Mouse (Mus musculus) CH12.LX (cell line): ENCODE data around the gene Vtcn1. TPM values are rescaled to one million over a fixed set of nuclear protein-coding genes. Genes with fewer than 3 reads are reported as not detected.

Experiments used
- DNase-seq: peaks from one replicate; pipeline ENCODE4 v3.0.0-alpha.2; 2013; ENCODE audit errors: extremely low read depth
- H3K27ac ChIP-seq: 2 replicates; pipeline ENCODE4 v1.5.1; 2012; ENCODE audit warnings: low read depth, mild to moderate bottlenecking, control low read depth, moderate library complexity; ENCODE audit not compliant: insufficient read depth
- H3K27me3 ChIP-seq: replicated peaks from 2 replicates; pipeline ENCODE3; 2012; ENCODE audit warnings: inconsistent platforms
- H3K36me3 ChIP-seq, 2 experiments: replicated peaks in 1 of 2; 2 replicates each; pipeline versions ENCODE3 to v1.6.1; 2012; ENCODE audit warnings: inconsistent platforms in 1 of 2, low read length in 1 of 2, mild to moderate bottlenecking in 1 of 2, mixed read lengths in 1 of 2, moderate library complexity in 1 of 2; ENCODE audit not compliant: control insufficient read depth in 1 of 2, insufficient read depth in 1 of 2
- H3K4me1 ChIP-seq, 2 experiments: 2 replicates each; pipeline ENCODE4 v1.6.1; 2012; ENCODE audit warnings: inconsistent platforms in 1 of 2, moderate library complexity in 1 of 2; ENCODE audit not compliant: insufficient read depth in 2 of 2, control insufficient read depth in 1 of 2
- H3K4me2 ChIP-seq: 2 replicates; pipeline ENCODE4 v1.6.1; 2012; ENCODE audit warnings: low read depth, mild to moderate bottlenecking, control low read depth; ENCODE audit not compliant: poor library complexity, insufficient read depth, severe bottlenecking
- H3K4me3 ChIP-seq, 3 experiments: fragments of 150-350 bp in 1 of 3; sonication (generic) in 1 of 3; replicated peaks in 1 of 3; 2 replicates each; pipeline versions ENCODE3 to v1.5.1; 2011 to 2012; ENCODE audit warnings: low read depth in 2 of 3, low read length in 2 of 3, mild to moderate bottlenecking in 2 of 3, moderate library complexity in 2 of 3, control low read depth in 1 of 3, improper control_type of control experiment in 1 of 3, inconsistent platforms in 1 of 3, mixed read lengths in 1 of 3; ENCODE audit not compliant: poor library complexity in 1 of 3
- H3K79me2 ChIP-seq: replicated peaks from 2 replicates; pipeline ENCODE4 v1.6.1; 2012; ENCODE audit warnings: mild to moderate bottlenecking, moderate library complexity; ENCODE audit not compliant: control insufficient read depth, poor library complexity, insufficient read depth, severe bottlenecking; ENCODE audit errors: extremely low read depth
- H3K9ac ChIP-seq: 2 replicates; pipeline ENCODE4 v1.6.1; 2012; ENCODE audit warnings: low read depth, mild to moderate bottlenecking, control low read depth, moderate library complexity; ENCODE audit not compliant: insufficient read depth
- H3K9me3 ChIP-seq: replicated peaks from 2 replicates; pipeline ENCODE3; 2012; ENCODE audit warnings: low read length, inconsistent platforms, mixed read lengths
- BHLHE40 ChIP-seq: IDR thresholded peaks from 2 replicates; pipeline ENCODE4 v1.6.1; 2011; ENCODE audit warnings: mild to moderate bottlenecking, low read depth, low read length, improper control_type of control experiment
- CHD1 ChIP-seq: IDR thresholded peaks from 2 replicates; pipeline ENCODE4 v1.6.1; 2012; ENCODE audit warnings: low read depth, low read length, improper control_type of control experiment, inconsistent platforms
- CHD2 ChIP-seq: IDR thresholded peaks from 2 replicates; pipeline ENCODE4 v1.6.1; 2011; ENCODE audit warnings: low read length, improper control_type of control experiment
- CTCF ChIP-seq, 2 experiments: IDR thresholded peaks in 1 of 2; conservative IDR thresholded peaks in 1 of 2; 2 replicates each; pipeline ENCODE4 v1.5.1; 2011 to 2012; ENCODE audit warnings: low read depth in 2 of 2, low read length in 2 of 2, improper control_type of control experiment in 1 of 2, inconsistent platforms in 1 of 2, mild to moderate bottlenecking in 1 of 2, moderate library complexity in 1 of 2
- E2F4 ChIP-seq: IDR thresholded peaks from 2 replicates; pipeline ENCODE4 v1.6.1; 2011; ENCODE audit warnings: low read depth, low read length, improper control_type of control experiment; ENCODE audit not compliant: insufficient replicate concordance
- ELF1 ChIP-seq: IDR thresholded peaks from 2 replicates; pipeline ENCODE4 v1.6.1; 2014; ENCODE audit warnings: low read depth, mild to moderate bottlenecking, inconsistent platforms, low read length, improper control_type of control experiment
- EP300 ChIP-seq: IDR thresholded peaks from 2 replicates; pipeline ENCODE4 v1.6.1; 2011; ENCODE audit warnings: low read length, improper control_type of control experiment
- ETS1 ChIP-seq: conservative IDR thresholded peaks from 2 replicates; pipeline ENCODE4 v1.6.1; 2012; ENCODE audit warnings: low read depth, mild to moderate bottlenecking, inconsistent platforms, low read length, improper control_type of control experiment, moderate library complexity
- GABPA ChIP-seq: IDR thresholded peaks from 2 replicates; pipeline ENCODE4 v1.6.1; 2012; ENCODE audit warnings: low read depth, low read length, improper control_type of control experiment, inconsistent platforms; ENCODE audit not compliant: insufficient replicate concordance
- HCFC1 ChIP-seq: IDR thresholded peaks from 2 replicates; pipeline ENCODE4 v1.6.1; 2012; ENCODE audit warnings: low read depth, mild to moderate bottlenecking, inconsistent platforms, low read length, improper control_type of control experiment
- IRF4 ChIP-seq: IDR thresholded peaks from 2 replicates; pipeline ENCODE4 v1.6.1; 2014; ENCODE audit warnings: low read depth, mild to moderate bottlenecking, inconsistent platforms, low read length, improper control_type of control experiment
- JUN ChIP-seq: IDR thresholded peaks from 2 replicates; pipeline ENCODE4 v1.6.1; 2011; ENCODE audit warnings: low read depth, mild to moderate bottlenecking, low read length, improper control_type of control experiment, moderate library complexity; ENCODE audit not compliant: insufficient read depth
- JUND ChIP-seq: conservative IDR thresholded peaks from 2 replicates; pipeline ENCODE4 v1.6.1; 2011; ENCODE audit warnings: low read depth, low read length, improper control_type of control experiment
- KAT2A ChIP-seq: IDR thresholded peaks from 2 replicates; pipeline ENCODE4 v1.6.1; 2012; ENCODE audit warnings: low read length, improper control_type of control experiment, inconsistent platforms; ENCODE audit not compliant: insufficient replicate concordance
- MAFK ChIP-seq: IDR thresholded peaks from 2 replicates; pipeline ENCODE4 v1.6.1; 2011; ENCODE audit warnings: low read length, improper control_type of control experiment; ENCODE audit not compliant: insufficient replicate concordance
- MAX ChIP-seq: IDR thresholded peaks from 2 replicates; pipeline ENCODE4 v1.6.1; 2011; ENCODE audit warnings: low read length, improper control_type of control experiment
- MAZ ChIP-seq: IDR thresholded peaks from 2 replicates; pipeline ENCODE4 v1.6.1; 2012; ENCODE audit warnings: low read depth, mild to moderate bottlenecking, inconsistent platforms, low read length, improper control_type of control experiment, moderate library complexity
- MEF2A ChIP-seq: IDR thresholded peaks from 2 replicates; pipeline ENCODE4 v1.6.1; 2014; ENCODE audit warnings: low read depth, mild to moderate bottlenecking, inconsistent platforms, low read length, improper control_type of control experiment, borderline replicate concordance
- MXI1 ChIP-seq: IDR thresholded peaks from 2 replicates; pipeline ENCODE4 v1.6.1; 2011; ENCODE audit warnings: mild to moderate bottlenecking, low read depth, low read length, improper control_type of control experiment
- MYC ChIP-seq: IDR thresholded peaks from 2 replicates; pipeline ENCODE4 v1.6.1; 2011; ENCODE audit warnings: low read depth, mild to moderate bottlenecking, improper control_type of control experiment, low read length
- NELFE ChIP-seq: IDR thresholded peaks from 2 replicates; pipeline ENCODE4 v1.6.1; 2011; ENCODE audit warnings: low read depth, low read length, improper control_type of control experiment
- NRF1 ChIP-seq: IDR thresholded peaks from 2 replicates; pipeline ENCODE4 v1.6.1; 2014; ENCODE audit warnings: low read depth, mild to moderate bottlenecking, inconsistent platforms, low read length, improper control_type of control experiment, moderate library complexity
- PAX5 ChIP-seq: IDR thresholded peaks from 2 replicates; pipeline ENCODE4 v1.6.1; 2012; ENCODE audit warnings: low read length, inconsistent platforms, mixed read lengths
- POLR2A ChIP-seq: IDR thresholded peaks from 2 replicates; pipeline ENCODE4 v1.6.1; 2011; ENCODE audit warnings: low read depth, mild to moderate bottlenecking, improper control_type of control experiment, low read length
- POLR2AphosphoS2 ChIP-seq: IDR thresholded peaks from 2 replicates; pipeline ENCODE4 v1.6.1; 2011; ENCODE audit warnings: low read depth, low read length, improper control_type of control experiment
- RAD21 ChIP-seq: IDR thresholded peaks from 2 replicates; pipeline ENCODE4 v1.6.1; 2011; ENCODE audit warnings: low read depth, mild to moderate bottlenecking, low read length, improper control_type of control experiment, moderate library complexity
- RCOR1 ChIP-seq: conservative IDR thresholded peaks from 2 replicates; pipeline ENCODE4 v1.6.1; 2012; ENCODE audit warnings: low read depth, mild to moderate bottlenecking, inconsistent platforms, low read length, improper control_type of control experiment
- SIN3A ChIP-seq: IDR thresholded peaks from 2 replicates; pipeline ENCODE4 v1.6.1; 2012; ENCODE audit warnings: low read length, improper control_type of control experiment, inconsistent platforms
- SMC3 ChIP-seq: IDR thresholded peaks from 2 replicates; pipeline ENCODE4 v1.6.1; 2011; ENCODE audit warnings: low read depth, low read length, improper control_type of control experiment
- TBP ChIP-seq: conservative IDR thresholded peaks from 2 replicates; pipeline ENCODE4 v1.6.1; 2011; ENCODE audit warnings: low read depth, low read length, improper control_type of control experiment
- TCF12 ChIP-seq: IDR thresholded peaks from 2 replicates; pipeline ENCODE4 v1.6.1; 2014; ENCODE audit warnings: low read depth, mild to moderate bottlenecking, inconsistent platforms, low read length, improper control_type of control experiment
- UBTF ChIP-seq: IDR thresholded peaks from 2 replicates; pipeline ENCODE4 v1.6.1; 2012; ENCODE audit warnings: low read depth, mild to moderate bottlenecking, inconsistent platforms, low read length, improper control_type of control experiment, moderate library complexity
- USF1 ChIP-seq: IDR thresholded peaks from 2 replicates; pipeline ENCODE4 v1.6.1; 2014; ENCODE audit warnings: low read depth, mild to moderate bottlenecking, inconsistent platforms, low read length, improper control_type of control experiment
- USF2 ChIP-seq: conservative IDR thresholded peaks from 2 replicates; pipeline ENCODE4 v1.6.1; 2011; ENCODE audit warnings: low read depth, low read length, improper control_type of control experiment
- ZC3H11A ChIP-seq: IDR thresholded peaks from 2 replicates; pipeline ENCODE4 v1.6.1; 2012; ENCODE audit warnings: low read depth, mild to moderate bottlenecking, inconsistent platforms, low read length, improper control_type of control experiment
- ZKSCAN1 ChIP-seq: IDR thresholded peaks from 2 replicates; pipeline ENCODE4 v1.6.1; 2012; ENCODE audit warnings: low read depth, inconsistent platforms, low read length, improper control_type of control experiment, borderline replicate concordance
- ZMIZ1 ChIP-seq: IDR thresholded peaks from 2 replicates; pipeline ENCODE4 v1.6.1; 2012; ENCODE audit warnings: low read depth, mild to moderate bottlenecking, inconsistent platforms, low read length, improper control_type of control experiment
- ZNF384 ChIP-seq: IDR thresholded peaks from 2 replicates; pipeline ENCODE4 v1.6.1; 2012; ENCODE audit warnings: low read depth, low read length, improper control_type of control experiment, inconsistent platforms
- dilution Hi-C: fragments of 300-500 bp; cut with MboI; formaldehyde crosslinking; loops from 2 replicates; pipeline ENCODE4 v1.14.3; 2020; ENCODE audit warnings: low sequenced_read_pairs; ENCODE audit not compliant: extremely low pct_unique_long_range_greater_than_20kb, extremely low pct_ligation_motif_present
- in situ Hi-C: fragments of 300-500 bp; cut with MboI; formaldehyde crosslinking; loops from 3 replicates; pipeline ENCODE4 v1.14.3; 2019; ENCODE audit warnings: low sequenced_read_pairs, low pct_ligation_motif_present, low pct_unique_long_range_greater_than_20kb, mixed read lengths
- polyA plus RNA-seq: library from polyadenylated mRNA; unstranded; fragments of >175 nt; gene quantifications from 2 replicates; pipeline ENCODE4 v1.2.1, GENCODE M21; 2012; ENCODE audit warnings: low read depth; ENCODE audit not compliant: insufficient read length
- total RNA-seq, 2 experiments: library from RNA; depleted of rRNA; stranded (reverse); fragments of 300-350 nt in 1 of 2; fragments of >200 nt in 1 of 2; gene quantifications; 2 replicates each; pipeline ENCODE4 v1.2.3; 2012 to 2014

Gene Vtcn1
- total and polyA plus RNA-seq, 3 experiments, result 0.04 to 0.14 TPM; not detected in 1

GRCm38 (mm10) chr3:100921825-100922505, 96.7 kb downstream of the Vtcn1 start, which contains the start of gene Trim45:
TSS of gene Trim45 (plus strand) at chr3:100922202.
- H3K36me3 ChIP-seq, result peaks cover 0 to 14% of the 10 kb centered on the region in 2 experiments
- peak; percentile 61 for TF ChIP-seq BHLHE40
- TF ChIP-seq IRF4, result peak; percentile 44
- 0 out of 2 replicates have a peak, but pooled peaks have one; percentile 31 for TF ChIP-seq JUND
- no peak for TF ChIP-seq CTCF (conservative IDR thresholded peaks at IDR 0.05 in 1 of 2, IDR thresholded peaks at IDR 0.05 in 1 of 2; ENCODE audit: low read depth in 2 of 2, low read length in 2 of 2)
- TF ChIP-seq E2F4, result no peak
- TF ChIP-seq EP300, result no peak; the same call in 1 of the 2 replicates
- peak; percentile 79 for TF ChIP-seq POLR2A
- no peak for TF ChIP-seq ZKSCAN1
- TF ChIP-seq TCF12, result peak; percentile 43; the same call in 1 of the 2 replicates
- peak; percentile 97 for TF ChIP-seq HCFC1
- peak; percentile 53; the same call in 1 of the 2 replicates for TF ChIP-seq MAX
- no peak for TF ChIP-seq SMC3
- TF ChIP-seq PAX5, result no peak
- TF ChIP-seq ELF1, result peak; percentile 50
- TF ChIP-seq UBTF, result no peak
- no peak for TF ChIP-seq MXI1
- 0 out of 2 replicates have a peak, but pooled peaks have one; percentile 69 for TF ChIP-seq MYC
- peak; percentile 93 for TF ChIP-seq CHD2
- peak; percentile 57 for TF ChIP-seq SIN3A
- TF ChIP-seq ZMIZ1, result peak; percentile 65
- TF ChIP-seq NELFE, result peak; percentile 44; the same call in 1 of the 2 replicates
- peak; percentile 45; the same call in 1 of the 2 replicates for TF ChIP-seq TBP
- peak; percentile 58 for TF ChIP-seq MEF2A
- no peak for TF ChIP-seq ZC3H11A
- TF ChIP-seq MAFK, result no peak
- TF ChIP-seq NRF1, result peak; percentile 60
- 0 out of 2 replicates have a peak, but pooled peaks have one; percentile 26 for TF ChIP-seq ETS1
- no peak; the same call in 1 of the 2 replicates for TF ChIP-seq JUN
- TF ChIP-seq ZNF384, result 0 out of 2 replicates have a peak, but pooled peaks have one; percentile 44
- TF ChIP-seq RCOR1, result no peak
- no peak for TF ChIP-seq POLR2AphosphoS2
- no peak for TF ChIP-seq MAZ
- TF ChIP-seq USF1, result no peak
- no peak for TF ChIP-seq RAD21
- TF ChIP-seq USF2, result no peak
- no peak for TF ChIP-seq CHD1
- peak; percentile 56; the same call in 1 of the 2 replicates for TF ChIP-seq GABPA
- TF ChIP-seq KAT2A, result peak; percentile 91; the same call in 1 of the 2 replicates
- H3K4me2 ChIP-seq, result peak within 1 kb of the TSS; percentile 91
- no peaks in the 10 kb centered on the region for H3K9me3 ChIP-seq
- no peaks in the 10 kb centered on the region for H3K27me3 ChIP-seq
- dilution Hi-C loops (no loop called here), in situ Hi-C loops (loop anchor here (10.0 to 25.0 kb wide), 2 partner anchors 160 to 737 kb away; no protein-coding TSS in a partner anchor)
- H3K79me2 ChIP-seq, result no peaks in the 10 kb centered on the region
- H3K4me3 ChIP-seq, result peak within 1 kb of the TSS; percentile 63 to 91 (median 71)
- DNase-seq, result peak; percentile 99
- peak within 1 kb of the TSS; percentile 72 for H3K9ac ChIP-seq
- H3K27ac ChIP-seq, result no peak within 1 kb of the TSS
- peaks cover 5 to 42% of the 10 kb centered on the region in 2 experiments for H3K4me1 ChIP-seq
